Mouse (Mus musculus): Measurements from ENCODE around the gene Fasl. TPM values are rescaled to one million over a fixed set of nuclear protein-coding genes. Genes with fewer than 3 reads are reported as not detected.

The Fasl gene
- polyA plus RNA-seq, 1 experiment: 1.5 TPM

DNA sequence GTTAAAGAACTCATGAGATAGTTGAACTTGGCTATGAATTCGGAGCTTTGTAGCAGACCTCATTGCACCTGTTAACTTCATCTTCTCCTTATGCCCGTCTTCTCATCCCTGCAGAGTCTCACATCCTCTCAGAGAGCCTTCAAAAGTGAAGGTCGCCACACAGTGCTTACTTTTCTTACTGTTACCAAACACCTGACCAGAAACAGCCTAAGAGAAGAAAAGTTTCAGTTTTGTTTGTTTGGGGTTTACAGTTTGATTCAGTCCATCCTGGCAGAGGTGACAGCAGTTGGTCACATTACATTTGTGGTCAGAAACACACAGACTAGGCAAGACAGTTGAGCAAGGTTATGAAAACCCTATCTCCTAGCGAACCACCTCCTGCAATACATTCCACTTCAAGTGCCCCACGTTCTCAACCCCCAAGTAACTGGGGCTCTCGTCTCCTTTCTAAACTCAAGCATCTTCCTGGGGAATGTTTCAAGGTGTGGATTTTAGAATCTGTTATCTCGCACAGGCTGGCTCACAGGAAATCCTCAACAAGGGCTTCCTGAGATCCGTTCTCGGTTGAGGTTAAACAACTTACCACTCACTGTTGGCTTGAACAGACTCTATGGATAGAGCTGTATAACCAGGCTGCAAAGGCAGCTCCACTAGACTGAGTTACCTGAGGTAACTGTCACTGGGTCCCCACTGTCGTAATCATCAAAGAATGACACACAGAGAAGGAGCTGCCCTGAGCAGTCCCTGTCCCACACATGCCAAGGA is 6.3 kb upstream of the Fasl start:
- TF ChIP-seq POLR2A (IDR thresholded peaks at IDR 0.05; ENCODE audit: borderline replicate concordance, control insufficient read depth, low read depth, low read length): no peak
- TF ChIP-seq CTCF (IDR thresholded peaks at IDR 0.05; ENCODE audit: control insufficient read depth, insufficient read depth, low read length): no peak
- Histone ChIP-seq H3K27ac (ENCODE audit: control insufficient read depth, insufficient read depth, low read depth, low read length, poor library complexity) (0 out of 2 replicates have a peak overlapping the region, but pooled peaks have one; percentile 19), H3K4me3 (replicated peaks; ENCODE audit: control insufficient read depth, low read depth, low read length) (no peak overlapping the region), H3K4me1 (ENCODE audit: control insufficient read depth, insufficient read depth, low read length) (peaks cover 1% of the 10 kb centered on the region; the same call in 1 of the 2 replicates)
- 8% methylated on average over 10 of the region's 10 CpGs for WGBS

DNA sequence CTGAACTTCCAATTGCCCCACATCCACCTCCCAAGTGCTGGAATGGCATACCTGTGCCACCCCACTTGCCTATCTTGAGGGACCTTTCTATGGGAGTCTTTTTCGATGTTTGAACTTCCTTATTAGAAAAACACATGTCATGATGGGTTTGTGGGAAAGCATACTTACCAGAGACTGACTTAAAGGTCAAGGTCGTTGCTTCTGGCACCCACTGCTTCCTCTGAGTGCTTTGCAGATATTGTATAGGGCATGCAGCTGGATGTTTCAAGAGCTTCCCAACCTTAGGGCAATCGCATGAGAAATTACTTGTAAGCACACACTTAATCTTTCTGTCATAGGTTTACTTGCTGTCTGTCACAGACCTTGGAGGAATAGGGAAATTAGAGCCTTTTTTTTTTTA is 5.0 kb upstream of the Fasl start:
- 6% methylated on average over 3 of the region's 3 CpGs for WGBS
- H3K4me1 ChIP-seq (ENCODE audit: control insufficient read depth, insufficient read depth, low read length): peaks cover 1% of the 10 kb centered on the region; the same call in 1 of the 2 replicates
- no peak overlapping the region for H3K27ac ChIP-seq (ENCODE audit: control insufficient read depth, insufficient read depth, low read depth, low read length, poor library complexity)
- TF ChIP-seq CTCF (IDR thresholded peaks at IDR 0.05; ENCODE audit: control insufficient read depth, insufficient read depth, low read length) (no peak), POLR2A (IDR thresholded peaks at IDR 0.05; ENCODE audit: borderline replicate concordance, control insufficient read depth, low read depth, low read length) (no peak)
- H3K4me3 ChIP-seq (replicated peaks; ENCODE audit: control insufficient read depth, low read depth, low read length): no peak overlapping the region

DNA sequence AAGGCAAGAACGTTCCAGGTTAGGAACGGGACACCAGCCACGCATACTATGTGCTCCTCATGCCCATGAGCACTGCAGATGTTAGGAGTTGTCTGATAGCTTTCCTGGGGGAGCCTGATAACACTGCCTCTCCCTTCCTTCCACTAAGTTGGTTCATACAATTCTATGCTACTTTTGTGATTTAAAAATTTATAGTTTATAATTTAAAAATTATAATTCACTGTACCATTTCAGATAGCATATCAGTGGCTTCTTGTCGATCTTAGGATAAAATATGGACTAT is 4.3 kb upstream of the Fasl start:
- no peak overlapping the region for H3K27ac ChIP-seq (ENCODE audit: control insufficient read depth, insufficient read depth, low read depth, low read length, poor library complexity)
- peaks cover 1% of the 10 kb centered on the region; the same call in 1 of the 2 replicates for H3K4me1 ChIP-seq (ENCODE audit: control insufficient read depth, insufficient read depth, low read length)
- 62% methylated on average over 4 of the region's 4 CpGs for WGBS
- no peak for TF ChIP-seq POLR2A (IDR thresholded peaks at IDR 0.05; ENCODE audit: borderline replicate concordance, control insufficient read depth, low read depth, low read length)
- TF ChIP-seq CTCF (IDR thresholded peaks at IDR 0.05; ENCODE audit: control insufficient read depth, insufficient read depth, low read length): no peak
- no peak overlapping the region for H3K4me3 ChIP-seq (replicated peaks; ENCODE audit: control insufficient read depth, low read depth, low read length)

GRCm38 (mm10) chr1:161791854-161792686 is 3.8 kb upstream of the Fasl start:
- 69% methylated on average over 8 of the region's 8 CpGs for WGBS
- H3K4me3 ChIP-seq (replicated peaks; ENCODE audit: control insufficient read depth, low read depth, low read length): no peak overlapping the region

GRCm38 (mm10) chr1:161782725-161783124 is 5.6 kb downstream of the Fasl start:
- Histone ChIP-seq H3K4me3 (replicated peaks; ENCODE audit: control insufficient read depth, low read depth, low read length) (no peak overlapping the region), H3K4me1 (ENCODE audit: control insufficient read depth, insufficient read depth, low read length) (no peaks in the 10 kb centered on the region; the same call in 1 of the 2 replicates), H3K27ac (ENCODE audit: control insufficient read depth, insufficient read depth, low read depth, low read length, poor library complexity) (no peak overlapping the region)
- WGBS: 84% methylated on average over 2 of the region's 2 CpGs
- TF ChIP-seq POLR2A (IDR thresholded peaks at IDR 0.05; ENCODE audit: borderline replicate concordance, control insufficient read depth, low read depth, low read length) (no peak), CTCF (IDR thresholded peaks at IDR 0.05; ENCODE audit: control insufficient read depth, insufficient read depth, low read length) (no peak)

More at GRCm38 (mm10) chr1:161791854-161792686, 3.8 kb upstream of the Fasl start:
- H3K27ac ChIP-seq (ENCODE audit: control insufficient read depth, insufficient read depth, low read depth, low read length, poor library complexity): no peak overlapping the region
- H3K4me1 ChIP-seq (ENCODE audit: control insufficient read depth, insufficient read depth, low read length): peaks cover 1% of the 10 kb centered on the region; the same call in 1 of the 2 replicates
- TF ChIP-seq CTCF (IDR thresholded peaks at IDR 0.05; ENCODE audit: control insufficient read depth, insufficient read depth, low read length) (no peak), POLR2A (IDR thresholded peaks at IDR 0.05; ENCODE audit: borderline replicate concordance, control insufficient read depth, low read depth, low read length) (no peak)

GRCm38 (mm10) chr1:161781594-161781993 is 6.7 kb downstream of the Fasl start:
- H3K4me3 ChIP-seq (replicated peaks; ENCODE audit: control insufficient read depth, low read depth, low read length): no peak overlapping the region
- H3K27ac ChIP-seq (ENCODE audit: control insufficient read depth, insufficient read depth, low read depth, low read length, poor library complexity): no peak overlapping the region
- 59% methylated on average over 5 of the region's 5 CpGs for WGBS
- H3K4me1 ChIP-seq (ENCODE audit: control insufficient read depth, insufficient read depth, low read length): no peaks in the 10 kb centered on the region; the same call in 1 of the 2 replicates
- no peak for TF ChIP-seq POLR2A (IDR thresholded peaks at IDR 0.05; ENCODE audit: borderline replicate concordance, control insufficient read depth, low read depth, low read length)
- TF ChIP-seq CTCF (IDR thresholded peaks at IDR 0.05; ENCODE audit: control insufficient read depth, insufficient read depth, low read length): no peak

- no peak overlapping the region for H3K4me3 ChIP-seq (replicated peaks; ENCODE audit: control insufficient read depth, low read depth, low read length)
- no peaks in the 10 kb centered on the region; the same call in 1 of the 2 replicates for H3K4me1 ChIP-seq (ENCODE audit: control insufficient read depth, insufficient read depth, low read length)
- no peak for TF ChIP-seq CTCF (IDR thresholded peaks at IDR 0.05; ENCODE audit: control insufficient read depth, insufficient read depth, low read length)
- no peak for TF ChIP-seq POLR2A (IDR thresholded peaks at IDR 0.05; ENCODE audit: borderline replicate concordance, control insufficient read depth, low read depth, low read length)
- no peak overlapping the region for H3K27ac ChIP-seq (ENCODE audit: control insufficient read depth, insufficient read depth, low read depth, low read length, poor library complexity)
Measured at GRCm38 (mm10) chr1:161779057-161779456, 9.2 kb downstream of the Fasl start.

DNA sequence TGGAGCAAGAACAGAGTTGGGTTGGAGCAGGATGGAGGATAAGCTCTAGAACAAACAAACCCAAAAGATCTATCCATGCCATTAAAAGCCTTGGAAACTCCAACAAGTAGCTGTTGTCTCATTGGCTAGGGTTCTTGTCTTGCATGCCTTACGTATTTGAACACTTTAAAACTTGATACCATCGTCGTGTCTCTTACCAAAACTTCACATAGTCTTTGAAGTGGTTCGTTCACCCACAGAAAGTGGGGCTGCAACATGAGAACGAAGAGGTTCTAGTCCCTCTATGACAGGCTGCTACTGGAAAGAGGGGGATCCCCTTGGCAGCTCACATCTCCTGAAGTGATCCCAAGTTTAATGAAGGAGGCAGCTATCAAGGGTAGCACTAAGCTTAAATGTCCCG is 13.1 kb downstream of the Fasl start:
- TF ChIP-seq CTCF (IDR thresholded peaks at IDR 0.05; ENCODE audit: control insufficient read depth, insufficient read depth, low read length) (no peak), POLR2A (IDR thresholded peaks at IDR 0.05; ENCODE audit: borderline replicate concordance, control insufficient read depth, low read depth, low read length) (no peak)
- 85% methylated on average over 6 of the region's 6 CpGs for WGBS
- H3K4me3 ChIP-seq (replicated peaks; ENCODE audit: control insufficient read depth, low read depth, low read length): no peak overlapping the region
- H3K4me1 ChIP-seq (ENCODE audit: control insufficient read depth, insufficient read depth, low read length): no peaks in the 10 kb centered on the region; the same call in 1 of the 2 replicates
- H3K27ac ChIP-seq (ENCODE audit: control insufficient read depth, insufficient read depth, low read depth, low read length, poor library complexity): no peak overlapping the region
